Mouse (Mus musculus) heart, postnatal 0 days (tissue): ENCODE data around the gene Usf2.

Source experiments
- CTCF ChIP-seq: IDR thresholded peaks from 2 replicates; pipeline ENCODE4 v1.5.1; 2016; ENCODE audit warnings: antibody characterized with exemption, control low read depth, low read depth
- EP300 ChIP-seq: IDR thresholded peaks from 2 replicates; pipeline ENCODE4 v1.6.1; 2016; ENCODE audit warnings: antibody characterized with exemption, low read depth

DNA sequence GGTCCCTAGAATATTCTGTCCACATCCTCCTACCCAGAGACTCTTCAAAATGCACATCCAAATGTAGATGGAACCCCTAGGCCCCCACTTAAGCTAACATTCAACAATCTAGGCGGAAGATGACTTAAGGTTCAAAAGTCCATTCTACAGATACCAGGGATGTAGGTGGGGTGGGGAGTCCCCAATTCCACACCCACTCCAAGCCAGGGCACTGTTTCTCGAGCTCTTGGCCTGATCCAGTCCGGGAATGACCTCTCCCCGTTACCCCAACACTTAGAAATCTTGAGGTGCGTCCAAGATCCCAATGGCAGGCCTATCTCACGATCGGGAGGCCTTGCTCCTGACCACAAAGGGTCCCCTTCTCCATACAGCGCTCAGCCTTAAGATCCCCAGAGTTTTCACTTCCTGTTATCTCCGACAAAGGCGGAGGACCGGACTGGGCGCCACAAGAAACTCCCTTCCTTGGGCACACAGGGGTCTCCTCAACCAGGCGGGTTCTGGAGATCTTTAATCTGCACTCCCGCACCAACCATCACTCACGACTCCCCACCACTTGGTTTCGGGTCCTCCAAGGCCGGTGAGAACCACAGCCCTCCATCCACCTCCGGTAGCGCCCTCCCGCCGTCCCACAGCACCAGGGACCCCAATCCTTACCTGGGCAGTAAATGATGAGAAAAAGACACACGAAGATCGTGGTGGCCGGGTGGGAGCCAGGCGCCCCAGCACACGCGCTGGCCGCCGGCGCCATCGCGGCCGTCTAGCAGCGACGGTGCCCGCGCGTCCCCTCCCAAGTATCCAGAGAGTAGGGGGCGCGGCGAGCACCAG is 16.0 kb upstream of the Usf2 start:
- TF ChIP-seq CTCF (no peak), EP300 (no peak)
